Mouse (Mus musculus) neural tube, embryonic 13.5 days (tissue): ENCODE results near the gene Ccdc142. TPM values are rescaled to one million over a fixed set of nuclear protein-coding genes. Genes with fewer than 3 reads are reported as not detected.

Source experiments
- ATAC-seq: fragments of 200-750 bp; cut with Nextera tagmentation; 2 replicates; pipeline ENCODE4 v1.8.0; 2017; ENCODE audit warnings: low read depth, mild to moderate bottlenecking, moderate TSS enrichment, moderate library complexity
- H3K27ac ChIP-seq: fragments of 300-500 bp; sonication (generic); replicated peaks from 2 replicates; pipeline ENCODE4 v1.5.1; 2015; ENCODE audit warnings: moderate library complexity, mild to moderate bottlenecking, inconsistent platforms
- H3K27me3 ChIP-seq: fragments of 300-500 bp; sonication (generic); 2 replicates; pipeline ENCODE4 v1.6.1; 2015; ENCODE audit warnings: mild to moderate bottlenecking, inconsistent platforms
- H3K36me3 ChIP-seq: fragments of 300-500 bp; sonication (generic); 2 replicates; pipeline ENCODE4 v1.6.1; 2015; ENCODE audit warnings: mild to moderate bottlenecking, inconsistent platforms
- H3K4me1 ChIP-seq: fragments of 300-500 bp; sonication (generic); replicated peaks from 2 replicates; pipeline ENCODE4 v1.6.1; 2015; ENCODE audit warnings: inconsistent platforms
- H3K4me2 ChIP-seq: fragments of 300-500 bp; sonication (generic); 2 replicates; pipeline ENCODE4 v1.6.1; 2015; ENCODE audit warnings: inconsistent platforms, mild to moderate bottlenecking, moderate library complexity
- H3K4me3 ChIP-seq: fragments of 300-500 bp; sonication (generic); 2 replicates; pipeline ENCODE4 v1.5.1; 2015; ENCODE audit warnings: mild to moderate bottlenecking, inconsistent platforms
- H3K9ac ChIP-seq: fragments of 300-500 bp; sonication (generic); 2 replicates; pipeline ENCODE4 v1.6.1; 2015; ENCODE audit warnings: moderate library complexity, mild to moderate bottlenecking, inconsistent platforms
- H3K9me3 ChIP-seq: fragments of 300-500 bp; sonication (generic); 2 replicates; pipeline ENCODE4 v1.6.1; 2016; ENCODE audit warnings: inconsistent platforms
- WGBS: fragments of 180-500 bp; shearing (Covaris S2); methylation state at CpG from one replicate; pipeline ENCODE4 v1.1.7; 2015; 5-methylcytosine and 5-hydroxymethylcytosine counted together
- polyA plus RNA-seq: library from polyadenylated mRNA; unstranded; fragments of >200 nt; fragmentation: Nextera tagmentation; extraction: Ambion mirVana; gene quantifications from 2 replicates; pipeline ENCODE4 v1.2.1, GENCODE M21; 2015

Ccdc142 gene
- polyA plus RNA-seq, 1 experiment from 2014 or later = 4.9 TPM

- Histone ChIP-seq H3K36me3 (no peaks in the 10 kb centered on the region), H3K9ac (peak overlapping the region; percentile 50), H3K27me3 (peaks cover 99% of the 10 kb centered on the region), H3K9me3 (no peaks in the 10 kb centered on the region), H3K4me3 (peak overlapping the region; percentile 31), H3K4me1 (peaks cover 26% of the 10 kb centered on the region), H3K27ac (no peak overlapping the region), H3K4me2 (peak overlapping the region; percentile 43)
- peak; percentile 4; the same call in 1 of the 2 replicates for ATAC-seq
- WGBS = under 1% methylated on average over 69 of the region's 69 CpGs
Observed at GRCm38 (mm10) chr6:83069488-83070246, 31.7 kb upstream of the Ccdc142 start.

- Histone ChIP-seq H3K9ac (peak within 1 kb of the TSS; percentile 50), H3K4me1 (peaks cover 26% of the 10 kb centered on the region), H3K27ac (peak within 1 kb of the TSS; percentile 56), H3K9me3 (no peaks in the 10 kb centered on the region), H3K4me3 (peak within 1 kb of the TSS; percentile 31), H3K4me2 (peak within 1 kb of the TSS; percentile 43), H3K36me3 (no peaks in the 10 kb centered on the region), H3K27me3 (peaks cover 99% of the 10 kb centered on the region)
- 0% methylated on average over 10 of the region's 10 CpGs for WGBS
- 0 out of 2 replicates have a peak, but pooled peaks have one; percentile 1 for ATAC-seq
Observed at GRCm38 (mm10) chr6:83070247-83070310, 31.3 kb upstream of the Ccdc142 start, which contains the start of gene Tlx2. TSS of gene Tlx2 (minus strand) at chr6:83070293.

GRCm38 (mm10) chr6:83070311-83071219 lies 30.8 kb upstream of the Ccdc142 start:
- H3K4me1 ChIP-seq = peaks cover 26% of the 10 kb centered on the region
- peak; percentile 44; the same call in 1 of the 2 replicates for ATAC-seq
- WGBS = under 1% methylated on average over 58 of the region's 58 CpGs
- H3K36me3 ChIP-seq = no peaks in the 10 kb centered on the region
- H3K9me3 ChIP-seq = no peaks in the 10 kb centered on the region
- peak overlapping the region; percentile 31 for H3K4me3 ChIP-seq
- peak overlapping the region; percentile 43 for H3K4me2 ChIP-seq
- H3K27ac ChIP-seq = peak overlapping the region; percentile 56
- H3K9ac ChIP-seq = peak overlapping the region; percentile 50
- peaks cover 99% of the 10 kb centered on the region for H3K27me3 ChIP-seq

GRCm38 (mm10) chr6:83071220-83071619 lies 30.2 kb upstream of the Ccdc142 start:
- H3K27ac ChIP-seq = peak overlapping the region; percentile 56
- no peaks in the 10 kb centered on the region for H3K9me3 ChIP-seq
- H3K4me3 ChIP-seq = peak overlapping the region; percentile 31
- H3K4me1 ChIP-seq = peaks cover 26% of the 10 kb centered on the region
- no peaks in the 10 kb centered on the region for H3K36me3 ChIP-seq
- 0% methylated on average over 24 of the region's 24 CpGs for WGBS
- peak; percentile 55 for ATAC-seq
- peaks cover 99% of the 10 kb centered on the region for H3K27me3 ChIP-seq
- H3K9ac ChIP-seq = peak overlapping the region; percentile 50; the same call in 1 of the 2 replicates
- peak overlapping the region; percentile 43 for H3K4me2 ChIP-seq

- H3K9me3 ChIP-seq = no peaks in the 10 kb centered on the region
- peaks cover 35% of the 10 kb centered on the region for H3K4me1 ChIP-seq
- H3K4me3 ChIP-seq = no peak overlapping the region
- 34% methylated on average over 2 of the region's 2 CpGs for WGBS
- H3K4me2 ChIP-seq = no peak overlapping the region
- no peak overlapping the region for H3K27ac ChIP-seq
- ATAC-seq = no peak
- H3K9ac ChIP-seq = no peak overlapping the region
- peaks cover 71% of the 10 kb centered on the region for H3K27me3 ChIP-seq
- no peaks in the 10 kb centered on the region for H3K36me3 ChIP-seq
Observed at GRCm38 (mm10) chr6:83074979-83075378, 26.4 kb upstream of the Ccdc142 start.

GRCm38 (mm10) chr6:83077630-83078323 lies 23.6 kb upstream of the Ccdc142 start, which contains the start of gene Pcgf1:
TSS of gene Pcgf1 (plus strand) at chr6:83077869.
- Histone ChIP-seq H3K36me3 (peaks cover 22% of the 10 kb centered on the region), H3K4me3 (peak within 1 kb of the TSS; percentile 73), H3K4me1 (peaks cover 21% of the 10 kb centered on the region), H3K9ac (peak within 1 kb of the TSS; percentile 83), H3K27me3 (peaks cover 55% of the 10 kb centered on the region), H3K4me2 (peak within 1 kb of the TSS; percentile 89), H3K27ac (peak within 1 kb of the TSS; percentile 95), H3K9me3 (no peaks in the 10 kb centered on the region)
- ATAC-seq = peak; percentile 94
- under 1% methylated on average over 54 of the region's 54 CpGs for WGBS

GRCm38 (mm10) chr6:83078324-83078858 lies 23.0 kb upstream of the Ccdc142 start:
- peaks cover 56% of the 10 kb centered on the region for H3K27me3 ChIP-seq
- peaks cover 22% of the 10 kb centered on the region for H3K36me3 ChIP-seq
- WGBS = under 1% methylated on average over 46 of the region's 46 CpGs
- H3K9ac ChIP-seq = peak overlapping the region; percentile 83
- H3K9me3 ChIP-seq = no peaks in the 10 kb centered on the region
- peak overlapping the region; percentile 82 for H3K4me2 ChIP-seq
- peak; percentile 92 for ATAC-seq
- peaks cover 25% of the 10 kb centered on the region for H3K4me1 ChIP-seq
- H3K4me3 ChIP-seq = peak overlapping the region; percentile 73
- peak overlapping the region; percentile 95 for H3K27ac ChIP-seq

- 94% methylated on average over 5 of the region's 5 CpGs for WGBS
- no peak overlapping the region for H3K4me3 ChIP-seq
- peaks cover 56% of the 10 kb centered on the region for H3K27me3 ChIP-seq
- H3K4me2 ChIP-seq = no peak overlapping the region
- no peak overlapping the region for H3K27ac ChIP-seq
- no peak overlapping the region for H3K9ac ChIP-seq
- peaks cover 22% of the 10 kb centered on the region for H3K36me3 ChIP-seq
- no peak for ATAC-seq
- H3K9me3 ChIP-seq = no peaks in the 10 kb centered on the region
- peaks cover 36% of the 10 kb centered on the region for H3K4me1 ChIP-seq
Observed at GRCm38 (mm10) chr6:83080210-83080609, 21.2 kb upstream of the Ccdc142 start.

- 0 out of 2 replicates have a peak overlapping the region, but pooled peaks have one; percentile 12 for H3K9ac ChIP-seq
- H3K4me3 ChIP-seq = no peak overlapping the region
- H3K9me3 ChIP-seq = no peaks in the 10 kb centered on the region
- 28% methylated on average over 5 of the region's 5 CpGs for WGBS
- H3K27ac ChIP-seq = no peak overlapping the region
- H3K4me2 ChIP-seq = no peak overlapping the region
- peaks cover 50% of the 10 kb centered on the region for H3K4me1 ChIP-seq
- no peak for ATAC-seq
- H3K27me3 ChIP-seq = peaks cover 68% of the 10 kb centered on the region
- peaks cover 22% of the 10 kb centered on the region for H3K36me3 ChIP-seq
Observed at GRCm38 (mm10) chr6:83083497-83083896, 17.9 kb upstream of the Ccdc142 start.

- peaks cover 43% of the 10 kb centered on the region for H3K4me1 ChIP-seq
- H3K36me3 ChIP-seq = peaks cover 22% of the 10 kb centered on the region
- H3K9me3 ChIP-seq = no peaks in the 10 kb centered on the region
- H3K27ac ChIP-seq = no peak overlapping the region
- no peak overlapping the region for H3K9ac ChIP-seq
- H3K27me3 ChIP-seq = peaks cover 78% of the 10 kb centered on the region
- WGBS = 7% methylated on average over 6 of the region's 6 CpGs
- no peak for ATAC-seq
- no peak overlapping the region for H3K4me2 ChIP-seq
- H3K4me3 ChIP-seq = no peak overlapping the region
Observed at GRCm38 (mm10) chr6:83084477-83084876, 16.9 kb upstream of the Ccdc142 start.

- Histone ChIP-seq H3K9ac (0 out of 2 replicates have a peak within 1 kb of the TSS, but pooled peaks have one; percentile 34), H3K9me3 (no peaks in the 10 kb centered on the region), H3K4me2 (peak within 1 kb of the TSS; percentile 32), H3K36me3 (peaks cover 11% of the 10 kb centered on the region), H3K27me3 (peaks cover 96% of the 10 kb centered on the region), H3K27ac (no peak within 1 kb of the TSS), H3K4me3 (peak within 1 kb of the TSS; percentile 2; the same call in 1 of the 2 replicates), H3K4me1 (peaks cover 38% of the 10 kb centered on the region; the same call in 1 of the 2 replicates)
- no peak for ATAC-seq
- WGBS = 2% methylated on average over 42 of the region's 42 CpGs
Observed at GRCm38 (mm10) chr6:83086121-83087035, 15.0 kb upstream of the Ccdc142 start, which contains the start of gene Lbx2. TSS of gene Lbx2 (plus strand) at chr6:83086367.
